Mouse (Mus musculus): ENCODE data around the gene Dmrt2. TPM values are rescaled to one million over a fixed set of nuclear protein-coding genes. Genes with fewer than 3 reads are reported as not detected.
A peak's percentile ranks its signal among the peaks of the same experiment; 100 is the strongest.

The Dmrt2 gene
- total RNA-seq (2015; ENCODE audit: low replicate concordance) (not detected in 2 replicates), total RNA-seq (2017; ENCODE audit: low replicate concordance) (not detected in 2 replicates)

- ATAC-seq (replicated peaks; ENCODE audit: low FRiP score, poor library complexity, severe bottlenecking), result no peak
These were observed at the start of gene Dmrt2 for GRCm38 (mm10) chr19:25672101-25672950. Gene Dmrt2, plus strand, starts transcription at chr19:25672411.

GRCm38 (mm10) chr19:25628490-25628889 lies 43.7 kb upstream of the Dmrt2 start:
- ATAC-seq (replicated peaks; ENCODE audit: low FRiP score, poor library complexity, severe bottlenecking), result peak; percentile 79

GRCm38 (mm10) chr19:25635119-25635518 lies 37.1 kb upstream of the Dmrt2 start:
- no peak for ATAC-seq (replicated peaks; ENCODE audit: low FRiP score, poor library complexity, severe bottlenecking)

- no peak for ATAC-seq (replicated peaks; ENCODE audit: low FRiP score, poor library complexity, severe bottlenecking)
These were observed 36.5 kb upstream of the Dmrt2 start for GRCm38 (mm10) chr19:25635622-25636244.

GRCm38 (mm10) chr19:25638766-25639361 lies 33.3 kb upstream of the Dmrt2 start:
- no peak for ATAC-seq (replicated peaks; ENCODE audit: low FRiP score, poor library complexity, severe bottlenecking)

GRCm38 (mm10) chr19:25641786-25642185 lies 30.4 kb upstream of the Dmrt2 start:
- no peak for ATAC-seq (replicated peaks; ENCODE audit: low FRiP score, poor library complexity, severe bottlenecking)

GRCm38 (mm10) chr19:25647136-25647535 lies 25.1 kb upstream of the Dmrt2 start:
- ATAC-seq (replicated peaks; ENCODE audit: low FRiP score, poor library complexity, severe bottlenecking), result no peak

GRCm38 (mm10) chr19:25648701-25649100 lies 23.5 kb upstream of the Dmrt2 start:
- ATAC-seq (replicated peaks; ENCODE audit: low FRiP score, poor library complexity, severe bottlenecking), result no peak

- no peak for ATAC-seq (replicated peaks; ENCODE audit: low FRiP score, poor library complexity, severe bottlenecking)
These were observed 21.7 kb upstream of the Dmrt2 start for GRCm38 (mm10) chr19:25650474-25650873.

GRCm38 (mm10) chr19:25652560-25652959 lies 19.7 kb upstream of the Dmrt2 start:
- ATAC-seq (replicated peaks; ENCODE audit: low FRiP score, poor library complexity, severe bottlenecking), result no peak

- no peak for ATAC-seq (replicated peaks; ENCODE audit: low FRiP score, poor library complexity, severe bottlenecking)
These were observed 18.0 kb upstream of the Dmrt2 start for GRCm38 (mm10) chr19:25654034-25654749.

- ATAC-seq (replicated peaks; ENCODE audit: low FRiP score, poor library complexity, severe bottlenecking), result no peak
These were observed 6.5 kb upstream of the Dmrt2 start for GRCm38 (mm10) chr19:25665486-25666339.

GRCm38 (mm10) chr19:25667836-25668235 lies 4.4 kb upstream of the Dmrt2 start:
- ATAC-seq (replicated peaks; ENCODE audit: low FRiP score, poor library complexity, severe bottlenecking), result no peak

- ATAC-seq (replicated peaks; ENCODE audit: low FRiP score, poor library complexity, severe bottlenecking), result no peak
These were observed 2.5 kb upstream of the Dmrt2 start for GRCm38 (mm10) chr19:25669593-25670248.

- no peak for ATAC-seq (replicated peaks; ENCODE audit: low FRiP score, poor library complexity, severe bottlenecking)
These were observed 1.5 kb upstream of the Dmrt2 start for GRCm38 (mm10) chr19:25670571-25671285.

- ATAC-seq (replicated peaks; ENCODE audit: low FRiP score, poor library complexity, severe bottlenecking), result no peak
These were observed 530 bp upstream of the Dmrt2 start for GRCm38 (mm10) chr19:25671681-25672080.

- no peak for ATAC-seq (replicated peaks; ENCODE audit: low FRiP score, poor library complexity, severe bottlenecking)
These were observed 1.2 kb downstream of the Dmrt2 start for GRCm38 (mm10) chr19:25673224-25674055.
